Mouse (Mus musculus) stomach, postnatal 0 days (tissue): Measurements from ENCODE around the gene Dach1. TPM values are rescaled to one million over a fixed set of nuclear protein-coding genes. Genes with fewer than 3 reads are reported as not detected.

ENCODE experiments used
- ATAC-seq: fragments of 200-750 bp; cut with Nextera tagmentation; 2 replicates; pipeline ENCODE4 v1.8.0; 2017; ENCODE audit not compliant: low FRiP score, low TSS enrichment
- DNase-seq: peaks from one replicate; pipeline ENCODE4 v3.0.0-alpha.2; 2016; ENCODE audit warnings: low spot score
- H3K27ac ChIP-seq: fragments of 300-500 bp; sonication (generic); replicated peaks from 2 replicates; pipeline ENCODE4 v1.5.1; 2014; ENCODE audit warnings: mild to moderate bottlenecking, control low read depth
- H3K27me3 ChIP-seq: fragments of 300-500 bp; sonication (generic); 2 replicates; pipeline ENCODE4 v1.6.1; 2014; ENCODE audit warnings: low read length; ENCODE audit not compliant: control insufficient read depth, insufficient read depth
- H3K36me3 ChIP-seq: fragments of 300-500 bp; sonication (generic); 2 replicates; pipeline ENCODE4 v1.6.1; 2014; ENCODE audit warnings: low read length, mixed read lengths; ENCODE audit not compliant: control insufficient read depth, insufficient read depth
- H3K4me1 ChIP-seq: fragments of 300-500 bp; sonication (generic); replicated peaks from 2 replicates; pipeline ENCODE4 v1.6.1; 2014; ENCODE audit warnings: antibody characterized with exemption; ENCODE audit not compliant: control insufficient read depth, insufficient read depth
- H3K4me2 ChIP-seq: fragments of 300-500 bp; sonication (generic); replicated peaks from 2 replicates; pipeline ENCODE4 v1.6.1; 2014; ENCODE audit warnings: low read depth, mild to moderate bottlenecking, control low read depth, moderate library complexity
- H3K4me3 ChIP-seq: fragments of 300-500 bp; sonication (generic); 2 replicates; pipeline ENCODE4 v1.5.1; 2014; ENCODE audit warnings: low read depth, low read length, control low read depth
- H3K9ac ChIP-seq: fragments of 300-500 bp; sonication (generic); 2 replicates; pipeline ENCODE4 v1.6.1; 2014; ENCODE audit warnings: mild to moderate bottlenecking, low read length, control low read depth, mixed read lengths
- H3K9me3 ChIP-seq: fragments of 300-500 bp; sonication (generic); 2 replicates; pipeline ENCODE4 v1.6.1; 2016; ENCODE audit warnings: low read length; ENCODE audit not compliant: control insufficient read depth
- CTCF ChIP-seq: IDR thresholded peaks from 2 replicates; pipeline ENCODE4 v1.5.1; 2016; ENCODE audit warnings: antibody characterized with exemption, low read depth, mild to moderate bottlenecking, moderate library complexity
- EP300 ChIP-seq: optimal IDR thresholded peaks from 2 replicates; pipeline ENCODE3; 2016; ENCODE audit warnings: antibody characterized with exemption
- WGBS: fragments of 180-500 bp; shearing (Covaris S2); extraction: QIAGEN DNeasy Blood & Tissue Kit; methylation state at CpG from one replicate; pipeline ENCODE4 v1.1.7; 2014; 5-methylcytosine and 5-hydroxymethylcytosine counted together
- polyA plus RNA-seq: library from polyadenylated mRNA; unstranded; fragments of >200 nt; fragmentation: Nextera tagmentation; extraction: Ambion mirVana; gene quantifications from 2 replicates; pipeline ENCODE4 v1.2.1, GENCODE M21; 2015

Dach1 gene
- polyA plus RNA-seq, 1 experiment from 2014 or later = 2.3 TPM

DNA sequence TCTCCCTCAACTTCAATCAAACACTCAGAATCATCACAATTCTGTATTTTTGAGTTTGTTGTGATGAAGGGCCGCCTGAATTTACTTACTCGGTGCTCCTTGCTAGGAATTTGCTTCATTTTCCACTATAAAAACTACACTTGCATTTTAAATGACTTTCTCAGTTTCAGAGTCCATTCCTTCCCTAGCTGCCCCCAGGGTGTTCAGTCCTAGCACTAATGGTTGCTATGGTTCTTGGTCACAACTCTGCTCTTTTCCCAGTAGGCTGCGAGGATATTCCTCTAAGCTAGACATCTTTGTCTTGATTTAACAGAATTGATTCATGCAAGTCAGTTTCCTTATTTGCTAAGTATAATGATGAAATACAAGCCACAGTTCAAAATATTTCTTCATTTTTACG, 319.1 kb downstream of the Dach1 start:
- DNase-seq (no peak), ATAC-seq (no peak)
- Histone ChIP-seq H3K36me3 (no peaks in the 10 kb centered on the region), H3K27ac (no peak overlapping the region), H3K4me1 (no peaks in the 10 kb centered on the region), H3K9ac (no peak overlapping the region), H3K27me3 (no peaks in the 10 kb centered on the region), H3K4me2 (no peak overlapping the region), H3K4me3 (no peak overlapping the region), H3K9me3 (no peaks in the 10 kb centered on the region)
- TF ChIP-seq EP300 (no peak), CTCF (no peak)
- WGBS = 88% methylated on average over 4 of the region's 4 CpGs

DNA sequence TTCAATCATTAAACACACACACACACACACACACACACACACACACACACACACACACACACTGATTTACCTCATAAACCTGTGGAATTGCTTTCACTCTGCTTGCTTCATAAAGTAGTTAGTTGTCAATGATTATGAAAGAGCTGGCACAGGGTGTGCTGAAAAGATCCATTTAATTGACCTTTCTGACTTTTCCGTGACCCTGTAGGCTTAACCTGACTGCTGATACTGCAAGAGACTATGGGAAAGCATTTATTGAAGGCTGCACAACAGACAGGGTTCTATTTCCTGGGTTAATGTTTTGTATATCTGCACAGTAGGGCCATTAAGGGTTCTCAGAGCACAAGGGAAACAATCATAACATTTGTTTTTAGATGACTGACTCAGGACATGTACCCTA, 321.9 kb downstream of the Dach1 start:
- Histone ChIP-seq H3K27me3 (no peaks in the 10 kb centered on the region), H3K9ac (no peak overlapping the region), H3K4me3 (no peak overlapping the region), H3K4me2 (no peak overlapping the region), H3K9me3 (no peaks in the 10 kb centered on the region), H3K4me1 (no peaks in the 10 kb centered on the region), H3K36me3 (no peaks in the 10 kb centered on the region), H3K27ac (no peak overlapping the region)
- DNase-seq = no peak
- no peak for TF ChIP-seq EP300
- no peak for TF ChIP-seq CTCF
- ATAC-seq = no peak
- WGBS = 77% methylated on average over 1 of the region's 1 CpGs

DNA sequence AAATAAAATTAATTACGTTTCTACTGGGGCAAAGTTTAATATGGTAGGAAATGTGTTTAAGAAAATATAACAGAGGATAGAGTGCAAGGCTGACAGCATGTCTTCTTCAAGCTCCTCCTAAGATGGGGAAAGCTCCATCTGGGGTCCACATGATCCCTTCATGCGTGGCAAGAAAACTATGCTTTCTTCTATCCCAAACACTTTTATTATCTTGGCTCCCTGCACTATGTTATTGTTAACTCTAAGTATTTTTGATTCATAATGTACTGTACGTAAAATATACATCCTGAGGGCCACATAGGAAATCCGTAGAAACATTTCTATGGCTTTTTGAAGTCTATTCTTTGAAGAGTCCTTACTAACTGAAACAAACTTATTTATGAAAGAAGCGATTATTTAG, 330.3 kb downstream of the Dach1 start:
- WGBS = 52% methylated on average over 5 of the region's 5 CpGs
- DNase-seq = no peak

DNA sequence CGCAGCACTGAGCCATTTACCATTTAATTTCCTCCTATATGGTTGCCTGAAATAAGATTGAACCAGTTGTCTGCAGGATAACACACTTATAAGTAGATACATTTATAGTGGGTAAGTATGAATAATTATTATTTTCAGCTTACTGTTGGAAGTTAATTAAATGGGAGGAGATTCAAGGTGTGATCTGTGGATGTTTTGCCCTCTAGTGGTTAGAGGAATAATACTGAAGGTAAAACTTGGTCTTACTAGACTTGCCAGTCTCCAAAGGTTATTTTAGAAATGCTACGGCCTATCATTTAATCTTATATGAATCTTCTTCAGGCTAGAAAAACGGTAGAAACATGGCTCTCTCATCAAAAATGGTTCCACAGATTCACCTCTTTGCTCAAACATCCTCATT, 339.7 kb downstream of the Dach1 start:
- TF ChIP-seq CTCF (peak; percentile 60), EP300 (no peak)
- H3K4me2 ChIP-seq = no peak overlapping the region
- no peaks in the 10 kb centered on the region for H3K4me1 ChIP-seq
- H3K27me3 ChIP-seq = no peaks in the 10 kb centered on the region
- H3K36me3 ChIP-seq = no peaks in the 10 kb centered on the region
- DNase-seq (no peak), ATAC-seq (no peak)
- no peak overlapping the region for H3K9ac ChIP-seq
- no peak overlapping the region for H3K4me3 ChIP-seq
- no peaks in the 10 kb centered on the region for H3K9me3 ChIP-seq
- 78% methylated on average over 3 of the region's 3 CpGs for WGBS
- H3K27ac ChIP-seq = no peak overlapping the region

More for the DNA sequence above, 330.3 kb downstream of the Dach1 start:
- no peaks in the 10 kb centered on the region for H3K4me1 ChIP-seq
- H3K4me2 ChIP-seq = no peak overlapping the region
- no peaks in the 10 kb centered on the region for H3K36me3 ChIP-seq
- no peak overlapping the region for H3K9ac ChIP-seq
- no peak for TF ChIP-seq CTCF
- no peak for TF ChIP-seq EP300
- H3K4me3 ChIP-seq = no peak overlapping the region
- no peaks in the 10 kb centered on the region for H3K9me3 ChIP-seq
- no peaks in the 10 kb centered on the region for H3K27me3 ChIP-seq
- ATAC-seq = no peak
- H3K27ac ChIP-seq = no peak overlapping the region

DNA sequence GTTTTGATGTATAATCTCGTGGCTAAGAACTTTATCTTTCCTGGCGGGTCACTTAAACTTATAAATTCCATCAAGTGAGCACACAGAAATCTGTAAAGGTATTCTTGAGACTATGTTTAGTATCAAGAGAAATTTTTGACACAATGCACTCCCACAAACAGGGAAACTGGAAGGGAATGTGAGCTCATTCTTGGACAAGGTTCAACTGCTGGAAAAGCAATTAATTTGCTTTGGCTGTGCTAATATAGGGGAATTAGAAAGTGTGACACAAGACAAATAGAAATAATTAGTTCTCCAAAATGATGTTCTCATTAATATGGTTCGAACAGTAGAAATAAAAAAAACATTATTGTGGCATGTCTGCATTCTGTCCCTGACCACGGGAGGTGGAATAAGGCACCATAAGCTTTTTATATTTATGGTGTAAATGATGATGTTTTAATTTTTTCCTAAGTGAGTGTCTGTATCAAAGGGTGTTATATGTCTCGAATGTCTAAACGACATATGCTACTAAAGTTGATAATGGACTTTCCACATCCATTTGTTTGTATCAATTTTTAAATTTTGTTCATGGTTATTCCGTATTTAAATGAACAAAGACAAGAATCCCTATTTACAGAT, 354.9 kb downstream of the Dach1 start:
- no peak overlapping the region for H3K4me2 ChIP-seq
- H3K4me1 ChIP-seq = no peaks in the 10 kb centered on the region
- DNase-seq = no peak
- H3K27me3 ChIP-seq = no peaks in the 10 kb centered on the region
- no peaks in the 10 kb centered on the region for H3K36me3 ChIP-seq
- no peak overlapping the region for H3K4me3 ChIP-seq
- TF ChIP-seq CTCF = no peak
- no peak for TF ChIP-seq EP300
- H3K9me3 ChIP-seq = no peaks in the 10 kb centered on the region
- 66% methylated on average over 7 of the region's 7 CpGs for WGBS
- H3K27ac ChIP-seq = no peak overlapping the region
- H3K9ac ChIP-seq = no peak overlapping the region
- ATAC-seq = no peak

DNA sequence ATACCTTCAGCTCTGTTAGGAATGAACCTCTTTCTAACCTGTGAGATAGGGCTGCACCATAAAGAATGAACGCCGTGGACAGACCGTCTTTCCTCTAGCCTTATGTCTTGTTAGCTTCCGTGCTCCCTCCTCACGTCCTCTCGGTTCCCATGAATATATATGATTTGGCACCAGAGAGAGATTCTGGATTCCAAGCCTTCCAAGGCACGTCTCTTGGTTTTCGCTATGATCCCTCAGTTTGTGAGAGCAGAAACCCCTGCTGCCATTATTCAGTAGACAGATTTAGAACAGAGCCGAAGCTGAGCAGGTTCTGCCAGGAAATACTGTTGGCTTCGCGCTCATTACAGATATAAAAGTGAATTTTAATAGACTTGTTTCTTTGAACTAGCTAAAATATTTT, 356.0 kb downstream of the Dach1 start:
- H3K4me3 ChIP-seq = no peak overlapping the region
- WGBS = 72% methylated on average over 11 of the region's 11 CpGs
- TF ChIP-seq EP300 (no peak), CTCF (no peak)
- no peaks in the 10 kb centered on the region for H3K9me3 ChIP-seq
- DNase-seq (no peak), ATAC-seq (no peak)
- H3K27ac ChIP-seq = no peak overlapping the region
- H3K9ac ChIP-seq = no peak overlapping the region
- H3K4me1 ChIP-seq = no peaks in the 10 kb centered on the region
- H3K4me2 ChIP-seq = no peak overlapping the region
- H3K27me3 ChIP-seq = no peaks in the 10 kb centered on the region
- H3K36me3 ChIP-seq = no peaks in the 10 kb centered on the region
